Mouse (Mus musculus): ENCODE measurements around the gene Nck2. TPM values are rescaled to one million over a fixed set of nuclear protein-coding genes. Genes with fewer than 3 reads are reported as not detected.

The Nck2 gene
- total and polyA plus RNA-seq, 2 experiments from 2014 or later, result 30.2 to 54.9 TPM

DNA sequence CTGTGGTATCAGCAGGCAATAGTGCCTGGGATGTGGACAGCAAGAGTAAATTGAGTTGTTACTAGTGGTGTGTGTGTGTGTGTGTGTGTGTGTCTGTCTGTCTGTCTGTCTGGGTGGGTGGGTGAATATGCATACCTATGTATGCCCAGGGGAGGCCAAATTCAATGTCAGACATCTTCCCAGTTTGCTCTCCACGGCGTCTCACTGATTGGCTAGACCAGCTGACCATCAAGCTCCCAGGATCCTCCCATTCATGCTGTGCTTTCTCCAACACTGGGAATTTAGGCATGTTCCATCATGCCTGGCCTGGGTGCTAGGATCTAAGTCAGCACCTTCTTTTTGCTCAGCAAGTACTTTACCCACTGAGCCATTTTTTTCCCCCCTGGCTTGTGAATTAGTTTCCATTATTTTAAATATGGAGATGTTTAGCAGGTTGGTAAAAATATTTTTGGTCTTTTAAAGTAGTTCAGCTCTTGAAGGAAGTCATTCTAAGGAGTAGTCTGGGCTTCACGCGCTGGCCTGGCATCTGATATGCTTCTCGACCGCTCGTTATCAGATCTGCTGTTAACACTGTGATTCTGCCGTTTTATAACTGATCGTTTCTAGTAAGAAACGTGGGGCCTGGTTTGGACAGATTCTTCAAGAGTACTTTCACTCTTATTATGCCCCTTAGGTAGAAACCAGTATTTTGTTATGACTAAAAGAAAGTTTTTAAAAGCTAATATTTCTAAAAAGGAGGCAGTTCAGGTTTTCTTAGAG is 26.2 kb downstream of the Nck2 start:
- no peaks in the 10 kb centered on the region for H3K36me3 ChIP-seq (ENCODE audit: insufficient read depth, low read length)
- no peaks in the 10 kb centered on the region for H3K9me3 ChIP-seq (ENCODE audit: low read length)
- no peak overlapping the region for H3K9ac ChIP-seq (replicated peaks; ENCODE audit: low read length, poor library complexity, severe bottlenecking)
- H3K27me3 ChIP-seq (ENCODE audit: insufficient read depth, low read length), result no peaks in the 10 kb centered on the region
- H3K4me1 ChIP-seq (ENCODE audit: insufficient read depth, low read length), result peaks cover 2% of the 10 kb centered on the region; the same call in 1 of the 2 replicates
- H3K4me2 ChIP-seq (ENCODE audit: low read depth, low read length, poor library complexity, severe bottlenecking), result no peak overlapping the region
- ATAC-seq (ENCODE audit: low FRiP score), result no peak
- no peak for DNase-seq (ENCODE audit: low spot score)
- no peak overlapping the region for H3K27ac ChIP-seq (ENCODE audit: low read depth, low read length)
- no peak overlapping the region for H3K4me3 ChIP-seq (ENCODE audit: low read depth, low read length)
- 93% methylated on average over 10 of the region's 10 CpGs for WGBS
- no peak for TF ChIP-seq CTCF (IDR thresholded peaks at IDR 0.05)

DNA sequence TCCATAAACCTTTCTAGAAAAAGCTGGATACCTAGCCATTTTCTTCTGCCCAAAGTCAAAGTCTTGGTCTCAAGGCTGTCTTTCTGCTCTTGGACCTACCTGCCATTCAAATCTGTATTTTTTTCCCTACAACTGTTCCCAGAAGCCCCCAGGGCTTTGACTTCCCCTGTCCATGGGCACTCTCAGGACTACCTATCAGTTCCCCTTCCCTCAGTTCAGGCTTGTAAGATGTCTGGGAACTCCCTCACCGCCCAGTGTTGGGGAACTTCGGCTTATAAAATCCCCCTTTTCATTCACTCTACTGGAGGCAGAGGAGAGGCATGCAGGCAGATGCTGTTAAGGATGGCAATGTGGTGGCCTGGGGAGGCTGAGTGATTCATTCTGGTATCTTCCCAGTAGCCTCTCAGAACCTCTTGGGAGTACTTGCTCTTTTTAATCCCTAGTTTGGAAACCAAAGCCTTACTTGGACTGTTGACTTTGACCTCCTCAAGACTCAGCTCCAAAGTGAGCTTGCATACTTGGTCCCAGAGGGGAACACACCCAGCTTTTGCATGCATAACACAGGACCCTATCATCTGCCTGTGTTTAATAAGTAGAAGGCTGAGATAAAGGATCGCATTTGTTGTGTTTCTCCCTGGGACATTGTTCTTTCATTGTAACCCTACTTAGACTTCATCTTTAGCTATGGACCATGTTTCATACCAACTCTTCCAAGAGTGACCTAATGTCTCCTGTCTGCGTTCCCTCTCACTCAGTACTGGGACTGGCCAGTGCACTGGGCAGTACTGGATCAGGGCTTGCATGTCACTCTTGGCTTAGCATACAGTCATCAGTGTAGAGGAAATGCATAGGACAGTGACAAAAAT is 27.0 kb downstream of the Nck2 start:
- Histone ChIP-seq H3K4me3 (ENCODE audit: low read depth, low read length) (no peak overlapping the region), H3K9me3 (ENCODE audit: low read length) (no peaks in the 10 kb centered on the region), H3K4me1 (ENCODE audit: insufficient read depth, low read length) (peaks cover 2% of the 10 kb centered on the region; the same call in 1 of the 2 replicates), H3K9ac (replicated peaks; ENCODE audit: low read length, poor library complexity, severe bottlenecking) (no peak overlapping the region), H3K27ac (ENCODE audit: low read depth, low read length) (no peak overlapping the region), H3K27me3 (ENCODE audit: insufficient read depth, low read length) (no peaks in the 10 kb centered on the region), H3K4me2 (ENCODE audit: low read depth, low read length, poor library complexity, severe bottlenecking) (no peak overlapping the region), H3K36me3 (ENCODE audit: insufficient read depth, low read length) (no peaks in the 10 kb centered on the region)
- DNase-seq (ENCODE audit: low spot score), result no peak
- ATAC-seq (ENCODE audit: low FRiP score), result no peak
- no peak for TF ChIP-seq CTCF (IDR thresholded peaks at IDR 0.05)
- WGBS, result 86% methylated on average over 4 of the region's 4 CpGs

DNA sequence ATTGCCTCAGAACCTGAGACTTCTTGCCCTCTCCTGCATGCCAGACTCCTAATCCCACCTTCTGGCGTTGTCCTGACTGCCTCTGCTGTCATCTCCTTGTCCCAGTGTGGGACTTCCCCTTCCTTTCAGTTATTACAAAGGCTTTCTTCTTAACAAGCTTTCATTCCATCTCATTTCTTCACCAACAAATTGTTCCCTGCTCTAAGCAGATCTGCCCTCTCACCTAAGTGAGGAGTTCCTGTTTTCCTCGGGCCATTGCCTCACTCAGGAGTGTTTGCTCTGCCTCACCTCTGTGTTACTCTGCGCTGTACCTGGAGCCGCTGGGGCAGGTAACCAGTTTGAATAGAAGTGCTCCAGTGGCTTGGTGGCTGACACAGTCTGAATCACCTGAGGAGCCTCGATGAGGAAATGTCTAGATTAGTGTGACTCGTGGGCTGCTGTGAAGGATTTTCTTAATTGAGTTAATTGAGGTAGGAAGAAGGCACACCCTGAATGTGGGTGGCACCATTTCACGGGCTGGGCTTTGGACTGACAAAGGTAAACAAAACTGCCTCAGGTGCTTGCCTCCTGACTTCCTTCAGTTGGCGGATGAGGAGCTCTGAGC is 27.8 kb downstream of the Nck2 start:
- no peak overlapping the region for H3K4me2 ChIP-seq (ENCODE audit: low read depth, low read length, poor library complexity, severe bottlenecking)
- WGBS, result 88% methylated on average over 8 of the region's 8 CpGs
- ATAC-seq (ENCODE audit: low FRiP score) (no peak), DNase-seq (ENCODE audit: low spot score) (no peak)
- H3K4me1 ChIP-seq (ENCODE audit: insufficient read depth, low read length), result peaks cover 2% of the 10 kb centered on the region; the same call in 1 of the 2 replicates
- H3K9ac ChIP-seq (replicated peaks; ENCODE audit: low read length, poor library complexity, severe bottlenecking), result no peak overlapping the region
- no peak overlapping the region for H3K4me3 ChIP-seq (ENCODE audit: low read depth, low read length)
- H3K36me3 ChIP-seq (ENCODE audit: insufficient read depth, low read length), result no peaks in the 10 kb centered on the region
- H3K27ac ChIP-seq (ENCODE audit: low read depth, low read length), result no peak overlapping the region
- no peaks in the 10 kb centered on the region for H3K9me3 ChIP-seq (ENCODE audit: low read length)
- no peaks in the 10 kb centered on the region for H3K27me3 ChIP-seq (ENCODE audit: insufficient read depth, low read length)
- TF ChIP-seq CTCF (IDR thresholded peaks at IDR 0.05), result no peak

DNA sequence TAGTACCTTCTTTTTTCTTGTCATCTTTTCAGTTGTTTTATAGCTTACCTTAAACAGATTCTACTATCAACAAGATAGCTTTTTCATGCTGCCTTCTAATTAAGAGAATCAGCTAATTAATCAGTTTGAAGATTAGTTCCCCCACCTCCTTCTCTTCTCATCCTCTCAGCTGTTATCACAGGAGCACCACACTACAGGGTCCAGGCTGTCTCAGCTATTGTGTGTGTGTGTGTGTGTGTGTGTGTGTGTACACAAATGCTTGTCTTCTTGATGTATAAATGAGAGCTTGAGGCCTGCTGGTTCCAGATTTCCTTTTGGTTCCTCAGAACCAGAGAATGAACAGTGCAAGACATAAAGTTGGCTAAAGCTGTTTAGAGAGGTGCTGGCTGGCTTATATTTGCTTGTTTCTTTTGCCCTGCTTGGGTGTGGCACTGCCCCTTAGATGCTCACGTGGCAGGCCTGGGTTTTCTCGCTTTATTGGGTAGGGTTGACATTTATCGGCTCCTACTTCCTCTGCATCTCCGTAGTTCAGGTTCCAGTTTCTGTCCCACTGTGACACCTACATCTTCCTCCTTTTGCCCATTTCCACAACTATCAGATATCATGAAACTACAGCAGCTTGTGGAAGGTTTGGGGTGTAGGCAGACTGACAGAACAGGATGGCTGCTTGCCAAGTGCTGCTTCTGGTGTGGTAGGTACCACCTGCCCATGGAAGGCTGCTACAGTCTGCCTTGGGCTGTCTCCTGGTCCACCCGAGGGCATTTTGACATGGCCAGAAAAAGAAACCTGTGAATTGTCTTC is 29.6 kb downstream of the Nck2 start:
- Histone ChIP-seq H3K36me3 (ENCODE audit: insufficient read depth, low read length) (no peaks in the 10 kb centered on the region), H3K4me1 (ENCODE audit: insufficient read depth, low read length) (peaks cover 2% of the 10 kb centered on the region; the same call in 1 of the 2 replicates), H3K4me2 (ENCODE audit: low read depth, low read length, poor library complexity, severe bottlenecking) (no peak overlapping the region), H3K9ac (replicated peaks; ENCODE audit: low read length, poor library complexity, severe bottlenecking) (no peak overlapping the region), H3K27ac (ENCODE audit: low read depth, low read length) (no peak overlapping the region), H3K9me3 (ENCODE audit: low read length) (no peaks in the 10 kb centered on the region), H3K4me3 (ENCODE audit: low read depth, low read length) (no peak overlapping the region), H3K27me3 (ENCODE audit: insufficient read depth, low read length) (no peaks in the 10 kb centered on the region)
- DNase-seq (ENCODE audit: low spot score), result peak; percentile 61
- WGBS, result 86% methylated on average over 5 of the region's 5 CpGs
- no peak for ATAC-seq (ENCODE audit: low FRiP score)
- no peak for TF ChIP-seq CTCF (IDR thresholded peaks at IDR 0.05)

DNA sequence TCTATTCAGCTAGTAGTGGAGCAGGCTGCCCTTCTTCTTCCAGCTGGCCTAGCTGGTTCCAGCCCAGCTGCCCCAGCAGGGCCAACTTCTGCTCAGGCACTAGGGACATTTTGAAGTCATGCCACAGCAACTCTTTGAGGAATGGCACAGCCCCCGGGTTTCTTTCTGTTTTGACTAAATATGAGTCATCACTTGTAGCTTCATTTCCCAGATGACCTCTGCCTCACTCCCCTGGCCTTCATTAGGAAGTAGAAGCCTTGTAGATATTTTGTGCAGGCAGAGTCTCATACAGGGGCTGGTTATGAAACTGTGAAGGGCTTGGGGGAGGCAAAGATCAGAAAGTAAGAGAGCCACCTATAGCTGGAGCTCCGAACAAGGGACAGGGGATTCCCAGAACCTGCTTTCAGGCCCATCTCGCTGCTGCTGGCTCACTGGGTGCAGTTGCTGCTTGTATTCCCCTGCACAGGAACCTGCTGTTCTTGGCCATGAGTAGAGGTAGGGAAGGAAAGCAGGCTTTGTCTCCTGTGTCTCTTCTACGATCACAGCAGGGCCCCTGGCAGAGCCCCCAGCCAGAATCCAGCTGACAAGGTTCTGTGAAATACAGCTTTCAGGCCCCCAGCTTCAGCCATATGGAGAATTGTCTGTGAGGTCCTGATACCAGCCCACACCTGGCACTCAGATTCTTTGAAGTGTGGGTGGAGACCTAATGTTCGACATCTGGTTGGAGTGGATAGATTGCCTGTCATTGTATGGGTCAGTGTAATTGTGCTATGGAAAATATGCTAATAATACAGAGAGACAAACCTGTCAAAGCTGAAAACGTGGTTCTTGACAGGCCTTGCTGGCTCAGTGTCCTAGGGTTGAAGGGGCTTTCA is 30.4 kb downstream of the Nck2 start:
- Histone ChIP-seq H3K9ac (replicated peaks; ENCODE audit: low read length, poor library complexity, severe bottlenecking) (0 out of 2 replicates have a peak overlapping the region, but pooled peaks have one; percentile 29), H3K27me3 (ENCODE audit: insufficient read depth, low read length) (no peaks in the 10 kb centered on the region), H3K9me3 (ENCODE audit: low read length) (no peaks in the 10 kb centered on the region), H3K4me3 (ENCODE audit: low read depth, low read length) (no peak overlapping the region), H3K36me3 (ENCODE audit: insufficient read depth, low read length) (no peaks in the 10 kb centered on the region), H3K27ac (ENCODE audit: low read depth, low read length) (no peak overlapping the region), H3K4me2 (ENCODE audit: low read depth, low read length, poor library complexity, severe bottlenecking) (no peak overlapping the region), H3K4me1 (ENCODE audit: insufficient read depth, low read length) (peaks cover 2% of the 10 kb centered on the region; the same call in 1 of the 2 replicates)
- no peak for ATAC-seq (ENCODE audit: low FRiP score)
- WGBS, result 78% methylated on average over 6 of the region's 6 CpGs
- peak; percentile 29 for DNase-seq (ENCODE audit: low spot score)
- no peak for TF ChIP-seq CTCF (IDR thresholded peaks at IDR 0.05)
